Mouse (Mus musculus) embryo, embryonic 11.5 days (tissue): ENCODE measurements around the gene Crybb1.

ENCODE experiments used
- DNase-seq: peaks from one replicate; pipeline ENCODE4 v3.0.0-alpha.2; 2012; ENCODE audit warnings: low read depth, low spot score

Gene Crybb1

DNA sequence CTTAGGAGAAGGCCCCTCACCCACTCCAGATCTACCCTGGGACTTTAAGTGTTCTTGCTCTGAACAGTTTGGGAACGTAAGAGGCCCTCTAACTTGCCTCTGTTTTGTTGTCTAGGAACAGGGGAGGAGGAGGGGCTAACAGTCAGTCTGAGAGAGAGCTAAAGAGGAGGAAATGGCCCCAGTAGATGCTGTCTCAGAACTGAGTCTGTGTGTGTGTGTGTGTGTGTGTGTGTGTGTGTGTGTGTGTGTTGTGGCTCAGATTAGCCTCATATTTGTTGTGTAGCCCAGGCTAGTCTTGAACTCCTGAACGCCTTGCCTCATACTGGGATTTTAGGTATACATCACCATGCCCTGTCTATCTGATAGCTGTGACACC, 31.0 kb downstream of the Crybb1 start:
- DNase-seq = no peak

DNA sequence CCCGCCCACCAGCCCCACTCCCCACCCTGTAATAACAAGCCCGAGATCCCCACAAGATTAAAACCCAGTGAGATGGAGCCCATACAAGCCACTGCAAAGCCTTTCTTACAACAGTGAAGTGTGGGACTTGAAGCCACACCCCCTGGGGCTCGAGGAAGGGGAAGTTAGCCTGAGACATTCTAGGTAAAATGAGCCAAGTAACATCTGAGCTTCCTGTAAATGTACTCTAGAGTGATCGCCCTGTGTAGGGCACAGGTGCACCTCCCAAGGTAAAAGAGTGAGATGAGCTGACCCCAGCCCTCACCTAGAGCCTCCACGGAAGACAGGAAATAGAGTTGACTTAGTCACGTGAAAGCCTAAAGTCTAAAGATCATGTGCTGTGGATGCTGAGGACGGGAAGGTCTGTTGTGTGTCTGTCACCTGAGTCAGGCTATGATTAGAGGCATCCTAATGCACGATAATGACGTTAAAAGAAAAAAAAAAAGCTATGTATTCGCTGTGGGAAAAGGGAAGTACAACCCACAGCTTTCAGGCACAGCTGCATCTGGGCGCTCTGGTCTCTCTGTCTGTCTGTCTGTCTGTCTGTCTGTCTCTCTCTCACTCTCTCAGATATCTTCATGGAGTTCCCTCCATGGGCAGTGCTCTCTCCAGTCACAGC, 31.5 kb downstream of the Crybb1 start:
- DNase-seq = no peak

DNA sequence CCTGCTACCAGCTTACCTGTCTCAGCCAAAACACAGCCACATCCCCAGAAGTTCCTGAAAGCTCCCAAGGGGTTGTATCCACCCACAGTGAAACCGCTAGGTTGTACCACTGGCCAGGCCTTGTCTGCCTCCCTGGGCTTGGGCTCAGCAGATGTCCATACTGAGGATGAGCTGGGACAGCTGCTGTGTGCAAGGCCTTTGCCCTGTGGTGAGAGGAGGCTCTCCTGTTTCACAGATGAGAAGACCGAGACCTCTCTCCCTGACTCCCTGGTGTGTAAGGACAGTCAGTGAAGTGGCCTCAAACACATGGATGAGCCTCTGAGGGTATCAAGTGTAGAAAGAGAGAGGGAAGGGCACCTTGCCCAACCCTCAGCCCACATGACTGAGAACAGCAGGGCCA, 32.0 kb downstream of the Crybb1 start:
- no peak for DNase-seq

DNA sequence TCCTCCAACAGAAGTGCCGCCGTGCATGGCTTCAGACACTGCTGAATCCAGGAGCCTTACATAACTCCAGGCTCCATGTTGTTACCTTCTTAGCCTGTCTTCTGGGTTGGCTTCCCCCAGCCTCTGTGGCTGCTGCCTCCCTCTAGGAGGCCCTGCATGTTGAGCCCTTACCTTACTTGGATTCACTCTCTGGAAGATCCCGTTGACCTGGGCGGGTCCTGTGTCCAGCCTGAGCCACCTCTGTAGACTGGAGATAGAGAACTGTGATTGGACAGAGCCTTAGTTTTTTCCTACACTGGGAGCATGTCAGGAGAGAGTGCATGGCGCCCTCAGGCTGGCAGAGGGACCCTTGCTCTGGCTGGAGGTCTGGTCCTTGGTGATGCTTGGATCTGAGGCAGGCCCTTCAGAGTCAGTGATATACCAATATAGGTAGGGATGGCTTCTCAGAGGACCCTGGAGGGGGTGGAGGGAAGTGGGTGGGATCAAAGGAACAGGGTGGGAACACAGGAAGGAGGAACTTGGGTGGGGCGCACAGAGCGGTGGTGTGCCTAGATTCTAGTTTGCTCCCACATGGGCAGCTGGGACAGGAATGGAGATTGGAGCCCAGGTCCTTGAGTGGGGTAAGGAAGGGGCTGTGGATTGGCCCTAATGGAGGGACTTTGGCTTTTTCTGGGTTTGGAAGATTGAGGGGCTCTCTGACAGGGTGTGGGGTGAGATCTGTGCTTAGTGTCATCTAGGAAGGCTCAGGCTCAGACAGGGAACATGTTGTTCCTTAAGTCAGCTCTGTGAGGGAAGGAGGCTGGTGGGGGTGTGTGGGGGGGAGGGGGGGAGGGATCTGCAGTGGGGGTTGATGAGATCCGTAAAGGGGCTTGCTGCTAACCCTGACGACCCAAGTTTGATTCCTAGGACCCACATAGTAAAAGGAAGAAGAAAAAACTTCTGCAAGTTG, 32.9 kb downstream of the Crybb1 start:
- DNase-seq = no peak

DNA sequence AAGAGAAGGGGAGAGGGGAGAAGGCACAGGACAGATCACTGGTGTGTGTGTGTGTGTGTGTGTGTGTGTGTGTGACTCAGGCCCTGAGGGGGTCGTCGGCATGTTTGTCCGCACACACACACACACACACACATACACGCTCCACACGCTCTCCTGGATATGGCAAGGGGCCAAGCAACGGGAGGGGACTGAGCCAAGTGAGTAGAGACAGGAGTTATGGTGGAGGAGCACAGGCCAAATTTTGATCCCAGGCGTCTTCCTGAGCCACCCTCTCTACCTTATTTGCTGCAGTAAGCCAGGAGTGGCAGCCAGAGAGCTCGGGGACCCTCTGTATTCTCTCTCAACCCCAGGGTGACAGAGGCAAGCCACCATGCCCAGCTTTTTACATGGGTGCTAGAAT, 33.6 kb downstream of the Crybb1 start:
- no peak for DNase-seq

DNA sequence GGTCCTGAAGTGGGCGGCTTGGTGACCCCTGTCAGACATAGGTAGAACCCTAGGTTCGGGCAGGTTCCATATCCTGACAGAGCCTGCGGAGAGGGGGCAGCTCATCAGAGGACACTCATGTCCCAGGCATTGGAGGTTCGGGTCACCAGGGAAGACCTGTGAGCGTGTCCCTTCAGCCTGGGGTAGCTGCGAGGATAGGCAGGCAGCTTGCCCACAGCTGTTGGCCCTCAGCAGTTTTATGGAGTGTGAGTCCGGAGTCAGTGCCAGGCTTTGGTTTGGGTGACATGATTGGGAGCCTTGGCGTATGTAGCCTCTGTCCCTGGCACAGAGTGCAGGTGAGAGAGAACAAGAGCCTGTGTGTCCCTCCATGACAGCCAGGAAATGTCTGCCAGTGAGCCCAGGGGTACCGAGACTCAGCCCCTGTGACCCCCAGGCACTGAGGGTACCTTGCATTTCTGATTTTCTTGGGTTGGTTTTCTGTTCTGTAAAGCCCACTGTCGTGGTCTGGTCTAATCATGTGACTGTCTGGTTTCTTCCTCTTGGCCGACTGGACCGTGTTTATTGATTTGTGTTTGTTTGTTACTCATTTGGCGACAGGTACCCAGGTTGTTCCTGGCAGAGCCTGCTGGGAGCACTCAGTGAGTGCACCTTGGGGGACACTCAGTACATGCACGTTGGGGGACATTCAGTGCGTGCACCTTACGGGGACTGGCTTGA, 34.4 kb downstream of the Crybb1 start:
- DNase-seq = no peak

DNA sequence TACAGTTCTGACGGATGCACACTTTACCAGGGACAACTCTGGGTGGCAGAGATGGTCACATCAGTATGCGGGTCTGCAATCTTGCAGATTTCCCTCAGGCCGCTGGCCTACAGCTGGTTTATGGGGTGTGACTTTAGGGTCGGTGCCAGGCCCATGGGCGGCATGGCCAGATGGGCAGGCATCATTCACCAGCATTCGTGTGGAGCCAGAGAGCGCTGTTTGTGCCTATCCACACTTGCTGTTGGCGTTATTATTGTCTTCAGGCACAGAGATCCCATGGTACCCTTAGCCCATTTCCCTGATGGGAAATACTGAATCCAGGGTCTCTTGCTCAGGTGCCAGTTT, 34.9 kb downstream of the Crybb1 start:
- DNase-seq = no peak

DNA sequence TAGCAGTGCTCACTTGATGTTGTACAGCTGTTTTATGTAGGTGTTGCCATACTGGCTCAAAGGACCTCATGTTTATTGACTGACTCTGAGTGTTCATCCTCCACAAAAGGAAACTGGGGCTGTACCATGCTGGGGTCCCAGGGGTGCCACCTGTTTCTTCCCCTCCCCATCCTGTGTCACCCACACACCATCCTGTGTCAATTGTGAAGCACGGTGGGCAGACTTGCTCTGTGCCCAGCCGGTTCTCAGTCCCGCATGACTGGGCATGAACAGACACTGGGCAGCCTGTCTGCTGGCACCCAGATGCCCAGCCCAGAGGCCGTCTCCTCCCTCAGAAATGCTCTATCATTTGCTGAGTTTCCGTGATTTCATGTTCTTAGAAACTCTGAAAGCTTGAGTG, 36.3 kb downstream of the Crybb1 start:
- no peak for DNase-seq

DNA sequence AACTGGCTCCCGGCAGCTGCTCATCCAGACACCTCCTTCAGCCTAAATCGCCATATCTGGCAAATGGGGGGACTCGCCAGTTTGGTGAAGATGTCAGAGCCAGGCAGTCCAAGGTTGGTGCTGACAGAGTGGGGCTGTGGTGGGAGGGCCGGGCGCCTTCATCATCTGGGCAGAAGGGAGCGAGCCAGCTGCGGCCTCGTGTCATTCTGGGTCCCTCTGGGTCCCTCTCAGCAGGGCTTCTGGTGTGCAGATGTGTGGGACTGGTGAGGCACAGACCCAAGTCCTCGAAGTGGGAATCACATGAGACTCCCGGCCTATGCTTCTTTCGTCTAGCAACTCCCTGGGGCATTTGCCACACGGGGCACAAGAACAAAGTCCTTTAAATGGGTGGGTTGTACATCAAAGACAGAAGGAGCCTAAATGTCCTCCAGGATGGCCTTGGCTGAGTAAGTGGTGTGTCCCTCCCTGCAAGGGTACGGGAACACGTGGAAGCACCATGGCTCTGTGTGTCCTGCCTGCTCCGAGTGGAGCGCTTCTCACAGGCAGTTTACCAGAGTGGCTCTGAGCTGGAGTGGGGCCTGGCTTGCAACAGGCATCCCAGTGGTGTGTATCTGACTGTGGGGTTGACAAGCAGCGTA, 36.8 kb downstream of the Crybb1 start:
- no peak for DNase-seq

DNA sequence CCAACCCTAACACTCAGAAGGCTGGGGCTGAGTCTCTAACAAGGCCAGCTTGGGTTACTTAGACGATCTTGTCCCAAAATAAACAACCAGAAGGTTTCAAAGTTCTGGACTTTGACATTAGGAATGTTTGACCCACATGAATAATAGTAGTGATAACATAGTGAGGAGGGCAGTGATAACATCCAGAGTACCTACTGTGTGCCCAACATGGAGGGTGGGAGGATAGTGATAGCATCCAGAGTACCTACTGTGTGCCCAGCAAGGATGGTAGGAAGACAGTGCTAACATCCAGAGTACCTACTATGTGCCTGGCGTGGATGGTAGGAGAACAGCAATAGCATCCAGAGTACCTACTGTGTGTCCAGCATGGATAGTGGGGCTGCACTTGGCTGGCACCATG, 38.2 kb downstream of the Crybb1 start:
- no peak for DNase-seq

DNA sequence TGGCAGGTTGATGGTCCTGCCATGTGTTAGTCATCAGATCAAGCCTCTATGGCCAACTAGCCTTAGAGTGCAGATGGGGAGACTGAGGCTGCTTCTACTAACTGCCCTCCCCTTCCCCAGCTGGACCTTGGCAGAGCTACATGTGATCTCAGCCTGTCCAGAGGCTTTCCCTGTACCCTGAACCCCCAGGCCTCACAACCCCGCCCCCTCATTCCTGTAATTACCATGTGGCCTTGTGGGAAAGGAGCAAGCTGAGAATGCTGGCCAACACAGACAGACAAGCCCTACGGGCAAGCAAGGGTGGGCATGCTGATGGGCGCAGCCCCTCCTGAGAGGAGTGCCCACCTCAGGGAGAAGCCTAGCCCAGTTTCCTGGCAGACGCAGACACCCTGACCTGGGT, 39.1 kb downstream of the Crybb1 start:
- DNase-seq = no peak

DNA sequence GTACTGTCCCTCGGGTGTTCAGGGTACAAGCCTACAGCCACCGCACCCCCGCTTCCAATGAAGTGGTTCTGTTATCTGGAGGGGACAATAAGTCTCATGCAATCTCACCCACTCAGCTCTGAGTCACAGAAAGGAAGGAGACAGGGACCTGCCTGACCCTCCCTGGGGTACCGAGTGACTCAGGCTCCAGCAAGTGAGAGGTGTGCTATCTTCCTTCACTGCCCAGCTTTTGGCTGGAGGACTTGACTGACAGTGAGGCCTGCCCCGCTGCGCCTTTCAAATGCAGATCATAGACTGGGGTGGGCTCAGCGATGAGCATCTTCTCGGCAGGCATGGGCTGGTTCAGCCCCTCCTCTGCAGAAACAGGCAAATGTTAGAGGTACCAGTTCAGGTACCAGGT, 39.5 kb downstream of the Crybb1 start:
- no peak for DNase-seq

DNA sequence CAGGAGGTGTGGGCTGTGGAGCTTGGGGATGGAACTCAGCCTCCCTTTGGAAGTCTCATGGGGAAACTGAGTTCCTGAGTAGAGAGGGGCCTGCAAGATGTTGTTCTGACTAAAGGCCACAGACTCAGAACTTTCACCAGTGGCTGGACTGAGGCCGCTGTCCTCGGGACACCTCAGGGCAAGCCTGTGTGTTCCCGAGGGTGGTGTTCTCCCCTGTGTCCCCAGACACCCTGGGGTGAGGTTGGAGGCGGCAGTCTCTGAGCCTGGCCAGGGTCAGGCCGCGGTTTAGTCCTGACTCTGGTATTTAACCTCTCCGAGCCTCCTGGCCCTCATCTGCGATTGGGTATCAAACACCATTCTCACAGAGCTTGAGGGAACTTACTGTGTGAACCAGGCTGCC, 39.9 kb downstream of the Crybb1 start:
- DNase-seq = no peak

DNA sequence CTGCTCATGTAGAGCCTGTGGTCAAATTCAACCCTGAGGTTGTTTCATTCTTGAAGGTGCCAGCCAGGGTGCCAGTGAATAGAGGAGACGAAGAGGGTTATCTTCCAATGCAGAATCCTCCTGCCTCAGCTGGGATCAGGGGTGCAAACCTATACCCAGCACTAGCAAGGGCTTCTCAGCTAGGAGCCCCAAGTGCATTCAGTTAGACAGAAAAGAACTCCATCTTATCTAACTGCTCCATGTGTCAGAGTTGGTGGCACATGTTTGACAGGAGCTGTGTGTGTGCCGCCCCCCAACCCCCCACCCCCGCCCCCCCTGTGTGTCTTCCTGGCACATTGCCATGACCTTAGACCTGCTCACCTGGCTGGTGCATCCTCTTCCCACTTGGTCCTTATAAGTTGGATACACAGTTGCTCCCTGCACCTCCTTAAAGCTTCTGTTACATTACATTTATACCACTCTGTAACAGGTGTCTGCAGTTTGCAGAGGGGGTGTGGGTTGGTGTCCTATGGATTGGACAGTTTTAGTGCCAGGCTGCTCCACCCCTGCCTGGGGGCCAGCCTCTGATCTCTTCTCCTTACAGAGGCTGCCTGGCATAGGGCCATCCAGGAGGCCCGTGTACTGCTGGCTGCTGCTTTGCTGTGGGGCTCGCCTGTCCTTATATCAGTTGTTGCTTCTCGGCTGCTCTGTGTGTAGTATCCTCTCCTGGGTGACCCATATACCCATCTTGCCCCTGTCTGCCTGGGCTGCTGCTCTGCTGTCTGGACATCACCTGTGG, 41.0 kb downstream of the Crybb1 start:
- DNase-seq = no peak

DNA sequence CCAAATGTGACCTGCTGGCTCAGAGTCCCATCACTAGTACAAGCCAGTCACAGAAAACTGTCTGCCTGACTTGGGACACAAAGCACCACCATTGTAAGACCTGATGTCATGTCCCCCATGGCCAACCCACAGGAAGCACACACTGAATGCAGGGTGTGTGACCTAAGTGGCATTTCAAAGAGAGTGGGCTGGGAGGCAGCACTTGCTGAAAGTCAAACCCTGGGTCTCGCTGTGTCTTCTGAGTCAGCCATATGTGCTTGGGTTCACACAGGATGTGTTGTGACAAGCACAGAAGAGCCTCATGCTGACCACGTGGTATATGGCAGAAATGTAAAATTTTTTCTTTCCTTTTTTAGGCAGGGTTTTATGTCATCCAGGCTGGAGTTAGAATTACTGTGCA, 41.6 kb downstream of the Crybb1 start:
- no peak for DNase-seq

DNA sequence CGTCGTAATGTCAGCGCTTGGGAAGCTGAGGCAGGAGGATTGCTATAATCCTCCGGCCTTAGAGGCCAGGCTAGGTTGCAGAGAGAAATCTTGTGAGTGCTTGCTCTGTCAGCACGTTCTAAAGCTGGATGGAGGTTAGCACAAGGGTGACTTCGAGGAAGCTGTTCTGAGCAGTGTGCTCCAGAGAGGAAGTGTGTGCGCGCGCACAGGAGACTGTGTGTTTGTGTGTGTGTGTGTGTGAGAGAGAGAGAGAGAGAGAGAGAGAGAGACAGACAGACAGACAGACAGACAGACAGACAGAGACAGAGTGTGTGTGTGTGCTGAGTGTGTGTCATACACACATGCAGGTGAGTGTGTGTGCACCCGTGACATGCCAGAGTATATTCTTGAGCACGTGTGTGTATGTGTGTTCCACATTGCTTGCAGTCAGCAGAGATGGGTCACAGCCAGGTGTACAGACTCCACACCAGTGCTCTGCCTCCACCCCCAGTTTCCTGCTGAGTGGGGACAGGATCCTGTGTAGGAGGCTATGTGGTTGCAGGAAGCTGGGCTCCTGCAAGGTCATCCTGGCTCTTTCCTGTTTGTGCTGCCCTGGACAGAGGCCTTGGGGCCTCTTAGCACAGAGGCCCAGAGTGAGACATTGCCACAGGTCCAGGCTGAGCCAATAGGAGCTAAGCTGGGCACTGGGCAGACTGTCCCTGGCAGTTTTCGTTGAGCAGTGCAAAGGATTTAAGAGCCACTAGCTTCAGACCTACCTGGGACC, 42.8 kb downstream of the Crybb1 start:
- DNase-seq = no peak

DNA sequence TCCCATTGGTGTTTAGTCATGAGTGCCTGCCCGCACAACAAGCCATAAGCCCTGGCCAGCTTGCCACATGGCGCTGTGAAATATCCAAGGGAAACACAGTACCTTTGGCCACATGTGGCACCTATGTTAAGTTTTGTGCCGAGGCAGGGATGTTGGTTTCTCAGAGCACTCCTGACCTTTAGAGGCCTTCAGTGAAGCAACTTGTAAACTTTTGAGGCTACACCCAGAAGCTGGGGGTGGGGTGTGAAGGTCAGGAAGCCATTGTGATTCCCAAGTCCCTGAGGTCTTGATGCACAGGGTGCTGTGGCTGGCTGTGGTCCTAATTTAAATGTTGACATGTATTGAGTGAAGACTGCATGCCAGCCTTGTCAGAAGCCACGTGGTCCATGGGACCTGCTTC, 43.8 kb downstream of the Crybb1 start:
- no peak for DNase-seq

DNA sequence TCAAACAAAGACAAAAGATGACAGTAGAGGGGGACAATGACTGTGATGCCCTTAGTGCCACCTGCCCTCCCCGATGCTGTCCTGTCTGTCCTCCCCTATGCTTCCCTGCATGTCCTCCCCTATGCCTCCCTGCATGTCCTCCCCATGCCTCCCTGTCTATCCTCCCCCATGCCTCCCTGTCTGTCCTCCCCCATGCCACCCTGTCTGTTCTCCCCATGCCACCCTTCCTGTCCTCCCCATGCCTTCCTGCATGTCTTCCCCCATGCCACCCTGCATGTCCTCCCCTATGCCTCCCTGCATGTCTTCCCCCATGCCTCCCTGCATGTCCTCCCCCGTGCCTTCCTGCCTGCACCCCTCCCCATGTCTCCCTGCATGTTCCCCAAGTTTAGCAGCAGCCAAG, 44.5 kb downstream of the Crybb1 start:
- DNase-seq = no peak

DNA sequence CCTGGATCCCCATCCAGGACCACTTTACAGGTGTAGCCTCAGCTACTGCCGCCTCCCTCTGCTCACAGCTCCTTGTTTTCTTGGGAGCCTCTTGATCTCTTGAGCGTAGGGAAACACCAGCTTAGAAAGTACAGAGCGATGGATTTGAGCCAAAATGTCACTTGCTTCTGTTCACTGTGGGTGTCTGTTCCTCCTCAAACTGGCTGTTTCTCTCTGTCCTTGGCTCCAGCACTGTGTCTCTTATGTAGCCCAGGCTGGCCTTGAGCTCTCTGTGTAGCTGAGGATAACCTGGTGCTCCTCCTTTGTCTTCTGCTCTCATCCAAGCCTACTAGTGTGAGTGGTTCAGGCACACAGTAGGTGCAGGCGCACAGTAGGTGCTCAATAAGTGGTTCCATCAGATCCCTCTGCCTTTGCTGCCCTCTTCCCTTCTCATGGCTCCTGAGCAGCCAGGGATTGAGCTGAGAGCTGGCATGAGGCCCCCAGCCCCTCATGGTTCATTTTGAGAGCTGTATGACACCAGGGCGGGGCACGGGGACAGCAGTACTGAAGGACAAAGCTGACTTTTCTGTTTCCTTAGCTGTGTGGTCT, 45.2 kb downstream of the Crybb1 start:
- DNase-seq = no peak

DNA sequence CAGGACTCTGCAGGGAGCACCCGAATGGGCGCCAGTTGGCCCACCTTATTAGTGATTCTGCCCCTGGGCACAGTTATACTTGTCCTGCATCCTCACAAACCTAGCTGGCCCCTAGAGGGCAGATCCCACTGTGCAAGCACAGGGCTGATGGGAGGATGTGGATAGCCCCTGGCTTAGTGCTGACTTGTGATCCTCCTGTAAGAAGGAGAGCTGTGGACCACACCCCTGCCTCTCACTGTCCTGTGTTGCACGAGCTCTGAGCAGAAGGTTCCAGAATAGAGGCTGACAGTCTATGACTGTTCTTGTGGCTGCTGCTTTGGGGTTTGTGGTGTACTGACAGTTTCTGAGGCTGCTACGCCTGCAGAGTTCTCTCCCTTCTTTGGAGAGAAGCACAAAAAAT, 46.1 kb downstream of the Crybb1 start:
- no peak for DNase-seq
